Mouse (Mus musculus): ENCODE data around the gene Ppil4.

- TF ChIP-seq REST (IDR thresholded peaks at IDR 0.05; ENCODE audit: insufficient read depth, insufficient read length) (no peak), MYOD1 (IDR thresholded peaks at IDR 0.05; ENCODE audit: control insufficient read depth in 1 of 3, insufficient read length in 2 of 3, low read depth in 2 of 3) (no peak), E2F4 (IDR thresholded peaks at IDR 0.05; ENCODE audit: insufficient read depth) (no peak), POLR2A (IDR thresholded peaks at IDR 0.05; ENCODE audit: insufficient read length, low read depth) (no peak), TCF12 (IDR thresholded peaks at IDR 0.05; ENCODE audit: insufficient read depth, poor library complexity, severe bottlenecking) (no peak), SRF (IDR thresholded peaks at IDR 0.05; ENCODE audit: control insufficient read depth, insufficient read length, low read depth) (no peak), POLR2AphosphoS2 (IDR thresholded peaks at IDR 0.05; ENCODE audit: insufficient read length, low read depth) (no peak), MAX (IDR thresholded peaks at IDR 0.05; ENCODE audit: low read depth) (no peak), USF1 (IDR thresholded peaks at IDR 0.05; ENCODE audit: low read depth) (no peak), TCF3 (IDR thresholded peaks at IDR 0.05; ENCODE audit: insufficient read length, low read depth) (no peak)
Observed at GRCm38 (mm10) chr10:7821981-7822380, 29.3 kb downstream of the Ppil4 start.

Data from myocyte (in vitro differentiated cells).